Mouse (Mus musculus) liver, embryonic 14.5 days (tissue): Measurements from ENCODE around the gene Apobec3. TPM values are rescaled to one million over a fixed set of nuclear protein-coding genes. Genes with fewer than 3 reads are reported as not detected.
"Not testable (repeated sequence)": the region's sequence is repeated elsewhere in the genome, so short reads cannot be mapped to it uniquely, and the experiment has no call there.

Experiments used
- ATAC-seq: fragments of 200-750 bp; cut with Nextera tagmentation; 2 replicates; pipeline ENCODE4 v1.8.0; 2017; ENCODE audit warnings: moderate number of reproducible peaks, mild to moderate bottlenecking, moderate library complexity; ENCODE audit not compliant: insufficient read depth
- DNase-seq, 3 experiments: peaks; one replicate each; pipeline ENCODE4 v3.0.0-alpha.2; 2012 to 2013; ENCODE audit warnings: low read depth in 3 of 3, low spot score in 3 of 3
- H3K27ac ChIP-seq: fragments of 300-500 bp; sonication (generic); 2 replicates; pipeline ENCODE4 v1.5.1; 2014; ENCODE audit warnings: moderate library complexity, mild to moderate bottlenecking, control low read depth, inconsistent platforms
- H3K27me3 ChIP-seq: fragments of 300-500 bp; sonication (generic); 2 replicates; pipeline ENCODE4 v1.6.1; 2014; ENCODE audit warnings: mild to moderate bottlenecking, low read length, moderate library complexity; ENCODE audit not compliant: control insufficient read depth, insufficient read depth
- H3K36me3 ChIP-seq: fragments of 300-500 bp; sonication (generic); replicated peaks from 2 replicates; pipeline ENCODE4 v1.6.1; 2014; ENCODE audit warnings: low read depth; ENCODE audit not compliant: control insufficient read depth, insufficient read depth
- H3K4me1 ChIP-seq, 2 experiments: fragments of 200-500 bp in 1 of 2; fragments of 300-500 bp in 1 of 2; sonication (generic) in 1 of 2; replicated peaks; 2 replicates each; pipeline ENCODE4 v1.6.1; 2012 to 2014; ENCODE audit warnings: antibody characterized with exemption in 1 of 2, inconsistent platforms in 1 of 2, low read length in 1 of 2; ENCODE audit not compliant: control insufficient read depth in 2 of 2, insufficient read depth in 2 of 2
- H3K4me2 ChIP-seq: fragments of 300-500 bp; sonication (generic); 2 replicates; pipeline ENCODE4 v1.6.1; 2014; ENCODE audit warnings: low read depth, mild to moderate bottlenecking, control low read depth, moderate library complexity
- H3K4me3 ChIP-seq, 2 experiments: fragments of 200-500 bp in 1 of 2; fragments of 300-500 bp in 1 of 2; sonication (generic) in 1 of 2; 2 replicates each; pipeline ENCODE4 v1.5.1; 2012 to 2014; ENCODE audit warnings: low read depth in 2 of 2, low read length in 2 of 2, mild to moderate bottlenecking in 2 of 2, control low read depth in 1 of 2, inconsistent platforms in 1 of 2, moderate library complexity in 1 of 2; ENCODE audit not compliant: insufficient read depth in 1 of 2
- H3K9ac ChIP-seq: fragments of 300-500 bp; sonication (generic); replicated peaks from 2 replicates; pipeline ENCODE4 v1.6.1; 2014; ENCODE audit warnings: mild to moderate bottlenecking, control low read depth, moderate library complexity
- H3K9me3 ChIP-seq: fragments of 300-500 bp; sonication (generic); 2 replicates; pipeline ENCODE4 v1.6.1; 2016; ENCODE audit warnings: low read length, mixed read lengths; ENCODE audit not compliant: control insufficient read depth
- CTCF ChIP-seq: IDR thresholded peaks from 2 replicates; pipeline ENCODE4 v1.5.1; 2016; ENCODE audit warnings: antibody characterized with exemption, low read depth, control low read depth
- EP300 ChIP-seq: IDR thresholded peaks from 2 replicates; pipeline ENCODE4 v1.6.1; 2016; ENCODE audit warnings: antibody characterized with exemption, low read depth
- WGBS: fragments of 180-500 bp; shearing (Covaris S2); extraction: QIAGEN DNeasy Blood & Tissue Kit; methylation state at CpG from one replicate; pipeline ENCODE4 v1.1.7; 2014; ENCODE audit not compliant: insufficient replicate concordance; 5-methylcytosine and 5-hydroxymethylcytosine counted together
- polyA plus RNA-seq, 2 experiments: library from polyadenylated mRNA; depleted of rRNA in 1 of 2; stranded (reverse) in 1 of 2; unstranded in 1 of 2; fragments of >200 nt; fragmentation: Nextera tagmentation in 1 of 2; extraction: Ambion mirVana in 1 of 2; gene quantifications; 2 replicates each; pipeline versions ENCODE4 v1.2.1 to v1.2.3; 2012 to 2014

The Apobec3 gene
- polyA plus RNA-seq, 2 experiments = 29.8 to 34.3 TPM

GRCm38 (mm10) chr15:79894343-79894742 is 2.9 kb downstream of the Apobec3 start:
- 43% methylated on average over 4 of the region's 4 CpGs for whole genome bisulfite sequencing
- H3K27ac ChIP-seq = peak overlapping the region; percentile 79
- H3K9ac ChIP-seq = peak overlapping the region; percentile 59
- TF ChIP-seq EP300 = no peak
- no peak for TF ChIP-seq CTCF
- peaks cover 17% of the 10 kb centered on the region for H3K36me3 ChIP-seq
- no peaks in the 10 kb centered on the region for H3K9me3 ChIP-seq
- peaks cover 23 to 31% of the 10 kb centered on the region in 2 experiments for H3K4me1 ChIP-seq
- peak overlapping the region; percentile 1 to 81; a peak in 3 of 4 replicates for H3K4me3 ChIP-seq
- H3K27me3 ChIP-seq = no peaks in the 10 kb centered on the region
- DNase-seq = no peak
- H3K4me2 ChIP-seq = peak overlapping the region; percentile 99
- ATAC-seq = no peak

- peak in 1 of 3 experiments; percentile 47 for DNase-seq
- WGBS = 38% methylated on average over 10 of the region's 23 CpGs
- not testable (repeated sequence) for H3K27me3 ChIP-seq, H3K9me3 ChIP-seq, ATAC-seq
- peak overlapping the region; percentile 59 for H3K9ac ChIP-seq
- peak overlapping the region; percentile 79 for H3K27ac ChIP-seq
- peak overlapping the region; percentile 99 for H3K4me2 ChIP-seq
- peaks cover 23 to 30% of the 10 kb centered on the region in 2 experiments for H3K4me1 ChIP-seq
- peak overlapping the region; percentile 29 to 37 for H3K4me3 ChIP-seq
- peaks cover 23% of the 10 kb centered on the region for H3K36me3 ChIP-seq
- TF ChIP-seq EP300 = peak; percentile 12; the same call in 1 of the 2 replicates
These were observed 4.0 kb downstream of the Apobec3 start for GRCm38 (mm10) chr15:79895221-79896079.

GRCm38 (mm10) chr15:79896080-79896725 is 4.7 kb downstream of the Apobec3 start:
- H3K36me3 ChIP-seq = peaks cover 23% of the 10 kb centered on the region
- H3K9ac ChIP-seq = no peak overlapping the region
- H3K27me3 ChIP-seq = no peaks in the 10 kb centered on the region
- TF ChIP-seq EP300 = no peak
- TF ChIP-seq CTCF = no peak
- ATAC-seq (no peak), DNase-seq (no peak)
- peak overlapping the region; percentile 40 for H3K4me2 ChIP-seq
- peak overlapping the region; percentile 67 for H3K27ac ChIP-seq
- no peak overlapping the region for H3K4me3 ChIP-seq
- H3K4me1 ChIP-seq = peaks cover 23 to 27% of the 10 kb centered on the region in 2 experiments
- WGBS = 59% methylated on average over 9 of the region's 9 CpGs
- no peaks in the 10 kb centered on the region for H3K9me3 ChIP-seq

GRCm38 (mm10) chr15:79898988-79899387 is 7.5 kb downstream of the Apobec3 start:
- WGBS = 76% methylated on average over 5 of the region's 5 CpGs
- Histone ChIP-seq H3K27ac (no peak overlapping the region), H3K9me3 (no peaks in the 10 kb centered on the region), H3K36me3 (peaks cover 23% of the 10 kb centered on the region), H3K4me1 (peaks cover 17 to 21% of the 10 kb centered on the region in 2 experiments), H3K4me2 (no peak overlapping the region), H3K4me3 (no peak overlapping the region), H3K27me3 (no peaks in the 10 kb centered on the region), H3K9ac (no peak overlapping the region)
- no peak for TF ChIP-seq EP300
- no peak for TF ChIP-seq CTCF
- DNase-seq (no peak), ATAC-seq (no peak)

- H3K27ac ChIP-seq = no peak overlapping the region
- H3K4me1 ChIP-seq = peaks cover 9 to 14% of the 10 kb centered on the region in 2 experiments
- peaks cover 23% of the 10 kb centered on the region for H3K36me3 ChIP-seq
- no peak overlapping the region for H3K4me2 ChIP-seq
- WGBS = 72% methylated on average over 6 of the region's 6 CpGs
- DNase-seq (no peak), ATAC-seq (no peak)
- H3K9ac ChIP-seq = no peak overlapping the region
- H3K27me3 ChIP-seq = no peaks in the 10 kb centered on the region
- H3K4me3 ChIP-seq = no peak overlapping the region
- no peaks in the 10 kb centered on the region for H3K9me3 ChIP-seq
- TF ChIP-seq CTCF (no peak), EP300 (no peak)
These were observed 8.5 kb downstream of the Apobec3 start for GRCm38 (mm10) chr15:79899828-79900510.
